Mouse (Mus musculus) intestine, embryonic 16.5 days (tissue): ENCODE data around the gene Fnip2. TPM values are rescaled to one million over a fixed set of nuclear protein-coding genes. Genes with fewer than 3 reads are reported as not detected.

Experiments
- ATAC-seq: fragments of 200-750 bp; cut with Nextera tagmentation; 2 replicates; pipeline ENCODE4 v1.8.0; 2017; ENCODE audit warnings: moderate TSS enrichment, moderate library complexity
- H3K27ac ChIP-seq: fragments of 300-500 bp; sonication (generic); 2 replicates; pipeline ENCODE4 v1.5.1; 2014; ENCODE audit warnings: mild to moderate bottlenecking, low read length
- H3K27me3 ChIP-seq: fragments of 300-500 bp; sonication (generic); replicated peaks from 2 replicates; pipeline ENCODE4 v1.6.1; 2014; ENCODE audit warnings: low read length, control low read depth, mixed read lengths; ENCODE audit not compliant: control insufficient read depth, insufficient read depth
- H3K36me3 ChIP-seq: fragments of 300-500 bp; sonication (generic); 2 replicates; pipeline ENCODE4 v1.6.1; 2014; ENCODE audit warnings: low read length, control low read depth; ENCODE audit not compliant: control insufficient read depth, insufficient read depth
- H3K4me1 ChIP-seq: fragments of 300-500 bp; sonication (generic); 2 replicates; pipeline ENCODE4 v1.6.1; 2014; ENCODE audit warnings: low read length, control low read depth, mixed read lengths; ENCODE audit not compliant: control insufficient read depth, insufficient read depth
- H3K4me2 ChIP-seq: fragments of 300-500 bp; sonication (generic); 2 replicates; pipeline ENCODE4 v1.6.1; 2014; ENCODE audit warnings: low read depth, low read length, control low read depth
- H3K4me3 ChIP-seq: fragments of 300-500 bp; sonication (generic); 2 replicates; pipeline ENCODE4 v1.5.1; 2014; ENCODE audit warnings: mild to moderate bottlenecking, low read length
- H3K9ac ChIP-seq: fragments of 300-500 bp; sonication (generic); 2 replicates; pipeline ENCODE4 v1.6.1; 2014; ENCODE audit warnings: low read depth, low read length
- H3K9me3 ChIP-seq: fragments of 300-500 bp; sonication (generic); 2 replicates; pipeline ENCODE4 v1.6.1; 2016; ENCODE audit warnings: low read length, control low read depth; ENCODE audit not compliant: control insufficient read depth
- WGBS: fragments of 180-500 bp; shearing (Covaris S2); extraction: QIAGEN DNeasy Blood & Tissue Kit; methylation state at CpG from one replicate; pipeline ENCODE4 v1.1.7; 2014; 5-methylcytosine and 5-hydroxymethylcytosine counted together
- polyA plus RNA-seq: library from polyadenylated mRNA; unstranded; fragments of >200 nt; fragmentation: Nextera tagmentation; extraction: Ambion mirVana; gene quantifications from 2 replicates; pipeline ENCODE4 v1.2.1, GENCODE M21; 2015

Gene Fnip2
- polyA plus RNA-seq, 1 experiment from 2014 or later = 2.4 TPM

GRCm38 (mm10) chr3:79443850-79444249, 123.7 kb downstream of the Fnip2 start:
- H3K36me3 ChIP-seq = no peaks in the 10 kb centered on the region
- H3K27me3 ChIP-seq = no peaks in the 10 kb centered on the region
- no peak for ATAC-seq
- H3K9me3 ChIP-seq = no peaks in the 10 kb centered on the region
- WGBS = 69% methylated on average over 4 of the region's 4 CpGs
- H3K4me2 ChIP-seq = no peak overlapping the region
- H3K9ac ChIP-seq = no peak overlapping the region
- H3K4me1 ChIP-seq = no peaks in the 10 kb centered on the region
- no peak overlapping the region for H3K4me3 ChIP-seq
- H3K27ac ChIP-seq = no peak overlapping the region

GRCm38 (mm10) chr3:79440976-79441491, 126.6 kb downstream of the Fnip2 start:
- no peak overlapping the region for H3K4me2 ChIP-seq
- H3K4me3 ChIP-seq = no peak overlapping the region
- no peaks in the 10 kb centered on the region for H3K27me3 ChIP-seq
- H3K27ac ChIP-seq = no peak overlapping the region
- H3K9me3 ChIP-seq = no peaks in the 10 kb centered on the region
- WGBS = 68% methylated on average over 12 of the region's 12 CpGs
- no peak for ATAC-seq
- no peaks in the 10 kb centered on the region for H3K4me1 ChIP-seq
- no peaks in the 10 kb centered on the region for H3K36me3 ChIP-seq
- no peak overlapping the region for H3K9ac ChIP-seq

GRCm38 (mm10) chr3:79438276-79438675, 129.3 kb downstream of the Fnip2 start:
- H3K4me1 ChIP-seq = no peaks in the 10 kb centered on the region
- no peaks in the 10 kb centered on the region for H3K9me3 ChIP-seq
- H3K4me2 ChIP-seq = no peak overlapping the region
- no peak overlapping the region for H3K9ac ChIP-seq
- H3K4me3 ChIP-seq = no peak overlapping the region
- no peaks in the 10 kb centered on the region for H3K36me3 ChIP-seq
- H3K27me3 ChIP-seq = no peaks in the 10 kb centered on the region
- H3K27ac ChIP-seq = no peak overlapping the region
- no peak for ATAC-seq
- WGBS = 92% methylated on average over 3 of the region's 3 CpGs

- no peak overlapping the region for H3K4me2 ChIP-seq
- no peak overlapping the region for H3K9ac ChIP-seq
- no peaks in the 10 kb centered on the region for H3K4me1 ChIP-seq
- H3K27me3 ChIP-seq = no peaks in the 10 kb centered on the region
- H3K9me3 ChIP-seq = no peaks in the 10 kb centered on the region
- no peak overlapping the region for H3K4me3 ChIP-seq
- no peak overlapping the region for H3K27ac ChIP-seq
- no peaks in the 10 kb centered on the region for H3K36me3 ChIP-seq
- ATAC-seq = no peak
- 87% methylated on average over 7 of the region's 7 CpGs for WGBS
These were observed 131.4 kb downstream of the Fnip2 start for GRCm38 (mm10) chr3:79436186-79436585.

- Histone ChIP-seq H3K27ac (no peak overlapping the region), H3K4me2 (no peak overlapping the region), H3K9ac (no peak overlapping the region), H3K27me3 (no peaks in the 10 kb centered on the region), H3K4me1 (no peaks in the 10 kb centered on the region), H3K36me3 (no peaks in the 10 kb centered on the region), H3K9me3 (no peaks in the 10 kb centered on the region), H3K4me3 (no peak overlapping the region)
- 62% methylated on average over 5 of the region's 5 CpGs for WGBS
- no peak for ATAC-seq
These were observed 132.6 kb downstream of the Fnip2 start for GRCm38 (mm10) chr3:79434985-79435384.

GRCm38 (mm10) chr3:79434436-79434835, 133.2 kb downstream of the Fnip2 start:
- Histone ChIP-seq H3K9ac (no peak overlapping the region), H3K4me1 (no peaks in the 10 kb centered on the region), H3K9me3 (no peaks in the 10 kb centered on the region), H3K27me3 (no peaks in the 10 kb centered on the region), H3K36me3 (no peaks in the 10 kb centered on the region), H3K27ac (no peak overlapping the region), H3K4me2 (no peak overlapping the region), H3K4me3 (no peak overlapping the region)
- ATAC-seq = no peak
- WGBS = 78% methylated on average over 9 of the region's 9 CpGs

GRCm38 (mm10) chr3:79433593-79433992, 134.0 kb downstream of the Fnip2 start:
- Histone ChIP-seq H3K27ac (no peak overlapping the region), H3K4me2 (no peak overlapping the region)
- ATAC-seq = no peak

GRCm38 (mm10) chr3:79425441-79425840, 142.2 kb downstream of the Fnip2 start:
- Histone ChIP-seq H3K9me3 (no peaks in the 10 kb centered on the region), H3K4me3 (no peak overlapping the region), H3K9ac (no peak overlapping the region), H3K4me1 (no peaks in the 10 kb centered on the region), H3K27me3 (no peaks in the 10 kb centered on the region), H3K27ac (no peak overlapping the region), H3K4me2 (no peak overlapping the region), H3K36me3 (no peaks in the 10 kb centered on the region)
- ATAC-seq = no peak
- 76% methylated on average over 1 of the region's 1 CpGs for WGBS

More at GRCm38 (mm10) chr3:79433593-79433992, 134.0 kb downstream of the Fnip2 start:
- Histone ChIP-seq H3K4me1 (no peaks in the 10 kb centered on the region), H3K9ac (no peak overlapping the region), H3K4me3 (no peak overlapping the region), H3K27me3 (no peaks in the 10 kb centered on the region), H3K36me3 (no peaks in the 10 kb centered on the region), H3K9me3 (no peaks in the 10 kb centered on the region)

- Histone ChIP-seq H3K9ac (no peak overlapping the region), H3K4me1 (no peaks in the 10 kb centered on the region), H3K4me2 (no peak overlapping the region), H3K9me3 (no peaks in the 10 kb centered on the region), H3K4me3 (no peak overlapping the region), H3K27ac (no peak overlapping the region), H3K27me3 (no peaks in the 10 kb centered on the region), H3K36me3 (no peaks in the 10 kb centered on the region)
- no peak for ATAC-seq
- WGBS = 83% methylated on average over 14 of the region's 14 CpGs
These were observed 148.7 kb downstream of the Fnip2 start for GRCm38 (mm10) chr3:79418921-79419320.

- Histone ChIP-seq H3K4me2 (no peak overlapping the region), H3K27me3 (no peaks in the 10 kb centered on the region), H3K4me1 (no peaks in the 10 kb centered on the region), H3K9ac (no peak overlapping the region), H3K27ac (no peak overlapping the region), H3K36me3 (no peaks in the 10 kb centered on the region), H3K4me3 (no peak overlapping the region), H3K9me3 (no peaks in the 10 kb centered on the region)
- ATAC-seq = no peak
- 75% methylated on average over 4 of the region's 4 CpGs for WGBS
These were observed 150.5 kb downstream of the Fnip2 start for GRCm38 (mm10) chr3:79416944-79417680.
